Mouse (Mus musculus): ENCODE data around the gene Jade2. TPM values are rescaled to one million over a fixed set of nuclear protein-coding genes. Genes with fewer than 3 reads are reported as not detected.

Jade2 gene
- polyA plus RNA-seq, 1 experiment from 2014 or later = 2.5 TPM

- H3K27ac ChIP-seq (replicated peaks) = no peak overlapping the region
- no peak overlapping the region for H3K4me3 ChIP-seq (replicated peaks)
- no peaks in the 10 kb centered on the region for H3K9me3 ChIP-seq (replicated peaks)
- H3K4me1 ChIP-seq = peaks cover 7% of the 10 kb centered on the region; the same call in 1 of the 2 replicates
- H3K9ac ChIP-seq = no peak overlapping the region
- H3K36me3 ChIP-seq = peaks cover 54% of the 10 kb centered on the region
- 78% methylated on average over 5 of the region's 5 CpGs for WGBS
- no peak for ATAC-seq (ENCODE audit: insufficient number of reproducible peaks, low FRiP score, low TSS enrichment, low read depth)
- no peaks in the 10 kb centered on the region for H3K27me3 ChIP-seq
- H3K4me2 ChIP-seq (replicated peaks) = no peak overlapping the region
These were observed 24.5 kb downstream of the Jade2 start for GRCm38 (mm10) chr11:51832992-51833391.

- H3K4me1 ChIP-seq = peaks cover 7% of the 10 kb centered on the region; the same call in 1 of the 2 replicates
- H3K9ac ChIP-seq = no peak overlapping the region
- peak; percentile 24; the same call in 1 of the 2 replicates for ATAC-seq (ENCODE audit: insufficient number of reproducible peaks, low FRiP score, low TSS enrichment, low read depth)
- H3K4me2 ChIP-seq (replicated peaks) = no peak overlapping the region
- no peaks in the 10 kb centered on the region for H3K27me3 ChIP-seq
- peaks cover 62% of the 10 kb centered on the region for H3K36me3 ChIP-seq
- WGBS = 68% methylated on average over 4 of the region's 4 CpGs
- H3K9me3 ChIP-seq (replicated peaks) = no peaks in the 10 kb centered on the region
- H3K27ac ChIP-seq (replicated peaks) = no peak overlapping the region
- H3K4me3 ChIP-seq (replicated peaks) = no peak overlapping the region
These were observed 25.2 kb downstream of the Jade2 start for GRCm38 (mm10) chr11:51831962-51832909.

- Histone ChIP-seq H3K36me3 (peaks cover 73% of the 10 kb centered on the region), H3K27me3 (no peaks in the 10 kb centered on the region), H3K9ac (no peak overlapping the region), H3K27ac (replicated peaks) (no peak overlapping the region), H3K4me1 (peaks cover 4% of the 10 kb centered on the region; the same call in 1 of the 2 replicates), H3K4me3 (replicated peaks) (no peak overlapping the region), H3K9me3 (replicated peaks) (no peaks in the 10 kb centered on the region), H3K4me2 (replicated peaks) (no peak overlapping the region)
- 87% methylated on average over 19 of the region's 19 CpGs for WGBS
- ATAC-seq (ENCODE audit: insufficient number of reproducible peaks, low FRiP score, low TSS enrichment, low read depth) = no peak
These were observed 32.5 kb downstream of the Jade2 start for GRCm38 (mm10) chr11:51824867-51825424.

GRCm38 (mm10) chr11:51823963-51824753 lies 33.3 kb downstream of the Jade2 start:
- Histone ChIP-seq H3K27me3 (no peaks in the 10 kb centered on the region), H3K27ac (replicated peaks) (no peak overlapping the region), H3K9me3 (replicated peaks) (no peaks in the 10 kb centered on the region), H3K9ac (no peak overlapping the region), H3K36me3 (peaks cover 73% of the 10 kb centered on the region), H3K4me2 (replicated peaks) (no peak overlapping the region), H3K4me3 (replicated peaks) (no peak overlapping the region), H3K4me1 (peaks cover 4% of the 10 kb centered on the region; the same call in 1 of the 2 replicates)
- ATAC-seq (ENCODE audit: insufficient number of reproducible peaks, low FRiP score, low TSS enrichment, low read depth) = no peak
- 86% methylated on average over 3 of the region's 3 CpGs for WGBS

- Histone ChIP-seq H3K36me3 (peaks cover 72% of the 10 kb centered on the region), H3K27me3 (no peaks in the 10 kb centered on the region), H3K4me2 (replicated peaks) (no peak overlapping the region), H3K4me3 (replicated peaks) (no peak overlapping the region), H3K9me3 (replicated peaks) (no peaks in the 10 kb centered on the region), H3K4me1 (peaks cover 4% of the 10 kb centered on the region; the same call in 1 of the 2 replicates), H3K27ac (replicated peaks) (no peak overlapping the region), H3K9ac (no peak overlapping the region)
- no peak for ATAC-seq (ENCODE audit: insufficient number of reproducible peaks, low FRiP score, low TSS enrichment, low read depth)
- WGBS = 80% methylated on average over 11 of the region's 11 CpGs
These were observed 34.2 kb downstream of the Jade2 start for GRCm38 (mm10) chr11:51823271-51823670.

- no peak overlapping the region for H3K9ac ChIP-seq
- H3K9me3 ChIP-seq (replicated peaks) = no peaks in the 10 kb centered on the region
- ATAC-seq (ENCODE audit: insufficient number of reproducible peaks, low FRiP score, low TSS enrichment, low read depth) = no peak
- no peak overlapping the region for H3K4me3 ChIP-seq (replicated peaks)
- no peak overlapping the region for H3K27ac ChIP-seq (replicated peaks)
- H3K4me1 ChIP-seq = peaks cover 4% of the 10 kb centered on the region; the same call in 1 of the 2 replicates
- no peak overlapping the region for H3K4me2 ChIP-seq (replicated peaks)
- peaks cover 67% of the 10 kb centered on the region for H3K36me3 ChIP-seq
- WGBS = 52% methylated on average over 4 of the region's 4 CpGs
- H3K27me3 ChIP-seq = no peaks in the 10 kb centered on the region
These were observed 34.7 kb downstream of the Jade2 start for GRCm38 (mm10) chr11:51822736-51823135.

GRCm38 (mm10) chr11:51820861-51821260 lies 36.6 kb downstream of the Jade2 start:
- Histone ChIP-seq H3K4me1 (peaks cover 4% of the 10 kb centered on the region; the same call in 1 of the 2 replicates), H3K9me3 (replicated peaks) (no peaks in the 10 kb centered on the region), H3K9ac (no peak overlapping the region), H3K27me3 (no peaks in the 10 kb centered on the region), H3K4me2 (replicated peaks) (no peak overlapping the region), H3K4me3 (replicated peaks) (no peak overlapping the region), H3K36me3 (peaks cover 66% of the 10 kb centered on the region), H3K27ac (replicated peaks) (no peak overlapping the region)
- ATAC-seq (ENCODE audit: insufficient number of reproducible peaks, low FRiP score, low TSS enrichment, low read depth) = no peak
- 38% methylated on average over 11 of the region's 11 CpGs for WGBS

- no peaks in the 10 kb centered on the region for H3K9me3 ChIP-seq (replicated peaks)
- H3K4me1 ChIP-seq = peaks cover 4% of the 10 kb centered on the region; the same call in 1 of the 2 replicates
- no peaks in the 10 kb centered on the region for H3K27me3 ChIP-seq
- no peak overlapping the region for H3K4me2 ChIP-seq (replicated peaks)
- H3K4me3 ChIP-seq (replicated peaks) = no peak overlapping the region
- H3K27ac ChIP-seq (replicated peaks) = no peak overlapping the region
- no peak for ATAC-seq (ENCODE audit: insufficient number of reproducible peaks, low FRiP score, low TSS enrichment, low read depth)
- WGBS = 71% methylated on average over 3 of the region's 3 CpGs
- H3K9ac ChIP-seq = no peak overlapping the region
- peaks cover 68% of the 10 kb centered on the region for H3K36me3 ChIP-seq
These were observed 37.5 kb downstream of the Jade2 start for GRCm38 (mm10) chr11:51819964-51820363.

- Histone ChIP-seq H3K27ac (replicated peaks) (no peak overlapping the region), H3K36me3 (peaks cover 69% of the 10 kb centered on the region), H3K4me2 (replicated peaks) (no peak overlapping the region), H3K9ac (no peak overlapping the region), H3K27me3 (no peaks in the 10 kb centered on the region), H3K9me3 (replicated peaks) (no peaks in the 10 kb centered on the region), H3K4me3 (replicated peaks) (no peak overlapping the region), H3K4me1 (peaks cover 4% of the 10 kb centered on the region; the same call in 1 of the 2 replicates)
- no peak for ATAC-seq (ENCODE audit: insufficient number of reproducible peaks, low FRiP score, low TSS enrichment, low read depth)
- WGBS = 93% methylated on average over 4 of the region's 4 CpGs
These were observed 38.6 kb downstream of the Jade2 start for GRCm38 (mm10) chr11:51818837-51819236.

GRCm38 (mm10) chr11:51817756-51818155 lies 39.7 kb downstream of the Jade2 start:
- no peak for ATAC-seq (ENCODE audit: insufficient number of reproducible peaks, low FRiP score, low TSS enrichment, low read depth)
- Histone ChIP-seq H3K27ac (replicated peaks) (no peak overlapping the region), H3K4me2 (replicated peaks) (no peak overlapping the region), H3K9me3 (replicated peaks) (no peaks in the 10 kb centered on the region), H3K36me3 (peaks cover 72% of the 10 kb centered on the region), H3K4me3 (replicated peaks) (no peak overlapping the region), H3K4me1 (peaks cover 4% of the 10 kb centered on the region; the same call in 1 of the 2 replicates), H3K9ac (no peak overlapping the region), H3K27me3 (no peaks in the 10 kb centered on the region)
- 34% methylated on average over 6 of the region's 6 CpGs for WGBS
